Comparison of ENCODE assay signal across 8 mouse cellular contexts in the genomic region with DNA sequence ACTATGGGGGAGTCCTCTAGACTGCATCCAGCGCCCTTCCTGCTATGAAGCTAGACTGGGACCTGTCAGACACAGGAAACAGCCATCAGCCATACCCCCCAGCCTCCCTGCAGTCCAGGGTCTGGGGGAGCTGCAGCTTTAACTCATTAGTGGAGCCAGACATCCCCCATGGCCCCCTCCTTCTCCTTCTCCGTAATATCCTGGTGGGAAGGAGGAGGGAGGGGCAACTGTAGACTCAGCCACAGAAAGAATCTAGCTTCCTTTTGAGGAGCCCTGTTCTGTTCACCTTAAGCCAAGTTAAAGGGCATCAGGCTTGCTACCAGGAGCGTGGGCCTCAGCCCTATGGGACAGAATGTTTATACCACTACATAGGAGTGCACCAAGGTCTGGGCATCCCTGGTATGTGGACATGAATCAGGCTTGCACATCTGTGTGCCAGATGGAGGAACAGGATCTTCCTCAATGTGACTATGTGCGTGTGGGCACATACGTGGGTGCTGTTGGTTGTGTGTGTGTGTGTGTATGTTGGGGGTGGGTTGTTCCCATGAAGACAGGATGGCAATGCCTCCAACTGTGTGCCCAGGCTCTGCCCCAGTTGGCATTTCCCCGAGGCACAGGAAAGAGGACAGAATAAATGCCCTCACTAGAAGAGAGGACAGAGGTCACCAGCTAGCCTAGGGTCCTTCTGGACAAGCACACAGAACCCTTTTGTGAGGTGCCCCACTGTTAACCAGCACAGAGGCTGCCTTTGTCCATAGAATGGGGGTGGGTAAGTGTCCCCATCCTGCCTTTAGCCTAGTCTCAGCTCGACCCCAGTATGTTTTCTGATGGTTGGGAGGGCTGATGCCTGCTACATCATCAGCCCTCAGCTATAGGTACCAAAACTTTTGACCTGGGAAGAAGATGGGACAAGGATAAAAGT. TPM values are rescaled to one million over a fixed set of nuclear protein-coding genes. Genes with fewer than 3 reads are reported as not detected.
DNase-seq lines count a peak whose midpoint lies in the region; TF ChIP-seq lines count a peak whose summit lies in the region.

No protein-coding gene starts in this region.

- no peaks in the 10 kb centered on the region for H3K9me3 ChIP-seq in limb, embryonic 10.5 days (replicated peaks)

- TF ChIP-seq CTCF in left cerebral cortex, adult 2 months (IDR thresholded peaks at IDR 0.05), result no peak

- peak overlapping the region; percentile 83 for H3K27ac ChIP-seq in left cerebral cortex, adult 2 months
- H3K27ac ChIP-seq in limb, embryonic 10.5 days, result peak overlapping the region; percentile 98

- no peak overlapping the region for H3K4me3 ChIP-seq in left cerebral cortex, adult 2 months
- peak overlapping the region; percentile 83 for H3K4me3 ChIP-seq in limb, embryonic 10.5 days

- no peak for DNase-seq in left cerebral cortex, adult 2 months (ENCODE audit: extremely low spot score in 1 of 2, low spot score in 2 of 2)
- DNase-seq in left cerebral cortex, postnatal 4 days, result no peak
- DNase-seq in embryo, embryonic 9.5 days (ENCODE audit: extremely low spot score), result peak; percentile 74
- peak; percentile 61 for DNase-seq in heart, postnatal 4 days
- DNase-seq in limb, embryonic 10.5 days (ENCODE audit: low spot score), result peak; percentile 89
- peak; percentile 73 for DNase-seq in neural tube, embryonic 10.5 days (ENCODE audit: extremely low spot score, low spot score)
- no peak for DNase-seq in adrenal gland, postnatal 4 days (ENCODE audit: low spot score in 2 of 2)
- DNase-seq in gastrocnemius, postnatal 10 days, result no peak

- peaks cover 40% of the 10 kb centered on the region for H3K36me3 ChIP-seq in limb, embryonic 10.5 days

- intact Hi-C loops in left cerebral cortex, adult 2 months (cut with DNase I), result no loop called here
- intact Hi-C loops in left cerebral cortex, postnatal 4 days (cut with DNase I), result no loop called here

- H3K27me3 ChIP-seq in limb, embryonic 10.5 days (ENCODE audit: low read depth, poor library complexity, severe bottlenecking), result no peaks in the 10 kb centered on the region

- H3K4me1 ChIP-seq in limb, embryonic 10.5 days, result peaks cover 82% of the 10 kb centered on the region

- WGBS in limb, embryonic 10.5 days, result 9% methylated on average over 7 of the region's 7 CpGs

RNA-seq across cellular contexts. Expression of gene Gm20661, which starts 0.9 kb away (rescaled TPM):
- total RNA-seq in left cerebral cortex, adult 2 months (2021), result under 1 TPM; 0.28 to 0.66 TPM
- 1 to 10 TPM in 1 of 2 experiments, under 1 TPM in 1; 0.44 to 1.3 TPM for total RNA-seq in left cerebral cortex, postnatal 4 days (2021)
- total RNA-seq in heart, postnatal 4 days (2021), result 1 to 10 TPM in 1 of 2 experiments, under 1 TPM in 1; 0.72 to 1.2 TPM
- 3.5 and 6.2 TPM in 2 replicates for polyA plus RNA-seq in limb, embryonic 10.5 days (2016; fragmentation: Nextera tagmentation; extraction: Ambion mirVana)
- 1 to 10 TPM; 1.1 to 1.4 TPM for total RNA-seq in adrenal gland, postnatal 4 days (2021)
- under 1 TPM; 0.47 to 0.59 TPM for total RNA-seq in gastrocnemius, postnatal 10 days (2021)

RNA-seq across cellular contexts. Expression of gene Inka1, which starts 3.7 kb away (rescaled TPM):
- total RNA-seq in left cerebral cortex, adult 2 months (2021), result 1 to 10 TPM; 2.8 to 4.0 TPM
- 10 to 100 TPM in 1 of 2 experiments, 1 to 10 TPM in 1; 9.4 to 10.4 TPM for total RNA-seq in left cerebral cortex, postnatal 4 days (2021)
- 10 to 100 TPM; 24.8 to 27.7 TPM for total RNA-seq in heart, postnatal 4 days (2021)
- polyA plus RNA-seq in limb, embryonic 10.5 days (2016; fragmentation: Nextera tagmentation; extraction: Ambion mirVana), result 180 and 189 TPM in 2 replicates
- 10 to 100 TPM; 16.0 to 16.6 TPM for total RNA-seq in adrenal gland, postnatal 4 days (2021)
- total RNA-seq in gastrocnemius, postnatal 10 days (2021), result 10 to 100 TPM in 1 of 2 experiments, 1 to 10 TPM in 1; 8.8 to 14.0 TPM

RNA-seq across cellular contexts. Expression of gene Uba7, which starts 6.6 kb away (rescaled TPM):
- total RNA-seq in left cerebral cortex, adult 2 months (2021), result 1 to 10 TPM; 2.6 to 3.8 TPM
- total RNA-seq in left cerebral cortex, postnatal 4 days (2021), result 1 to 10 TPM; 2.1 to 3.5 TPM
- 10 to 100 TPM; 13.6 to 13.9 TPM for total RNA-seq in heart, postnatal 4 days (2021)
- 18.6 and 22.5 TPM in 2 replicates for polyA plus RNA-seq in limb, embryonic 10.5 days (2016; fragmentation: Nextera tagmentation; extraction: Ambion mirVana)
- 10 to 100 TPM; 21.8 to 32.0 TPM for total RNA-seq in adrenal gland, postnatal 4 days (2021)
- total RNA-seq in gastrocnemius, postnatal 10 days (2021), result 1 to 10 TPM; 4.4 to 6.5 TPM

RNA-seq across cellular contexts. Expression of gene Cdhr4, which starts 10.4 kb away (rescaled TPM):
- 1 to 10 TPM; 1.3 to 2.3 TPM for total RNA-seq in left cerebral cortex, adult 2 months (2021)
- 1 to 10 TPM; 1.0 to 2.3 TPM for total RNA-seq in left cerebral cortex, postnatal 4 days (2021)
- 1 to 10 TPM; 1.4 to 2.1 TPM for total RNA-seq in heart, postnatal 4 days (2021)
- 6.5 and 11.9 TPM in 2 replicates for polyA plus RNA-seq in limb, embryonic 10.5 days (2016; fragmentation: Nextera tagmentation; extraction: Ambion mirVana)
- 1 to 10 TPM; 2.9 to 5.4 TPM for total RNA-seq in adrenal gland, postnatal 4 days (2021)
- 1 to 10 TPM in 1 of 2 experiments, under 1 TPM in 1; 0.54 to 1.0 TPM for total RNA-seq in gastrocnemius, postnatal 10 days (2021)

RNA-seq across cellular contexts. Expression of gene Gm20662, which starts 14.2 kb away (rescaled TPM):
- total RNA-seq in left cerebral cortex, adult 2 months (2021), result 1 to 10 TPM; 1.2 to 2.4 TPM
- 1 to 10 TPM; 1.3 to 2.5 TPM for total RNA-seq in left cerebral cortex, postnatal 4 days (2021)
- total RNA-seq in heart, postnatal 4 days (2021), result 1 to 10 TPM in 1 of 2 experiments, under 1 TPM in 1; 0.17 to 1.6 TPM
- 0.34 and 0.93 TPM in 2 replicates for polyA plus RNA-seq in limb, embryonic 10.5 days (2016; fragmentation: Nextera tagmentation; extraction: Ambion mirVana)
- 1 to 10 TPM in 1 of 2 experiments, under 1 TPM in 1; 0.53 to 1.3 TPM for total RNA-seq in adrenal gland, postnatal 4 days (2021)
- not detected for total RNA-seq in gastrocnemius, postnatal 10 days (2021)

Comparison
In these comparisons a context has a peak if more than half of its experiments do, and no peak if none do; other contexts are left out.
1. DNase-seq: peak in embryo, embryonic 9.5 days (single experiment), heart, postnatal 4 days (single experiment), limb, embryonic 10.5 days (single experiment) and neural tube, embryonic 10.5 days (single experiment); none in left cerebral cortex, adult 2 months (0 of 2), left cerebral cortex, postnatal 4 days (single experiment), adrenal gland, postnatal 4 days (0 of 2) and gastrocnemius, postnatal 10 days (single experiment).